Mouse (Mus musculus): ENCODE data around the gene Myh7b.
"Not testable (repeated sequence)": the region's sequence is repeated elsewhere in the genome, so short reads cannot be mapped to it uniquely, and the experiment has no call there.

Gene Myh7b

DNA sequence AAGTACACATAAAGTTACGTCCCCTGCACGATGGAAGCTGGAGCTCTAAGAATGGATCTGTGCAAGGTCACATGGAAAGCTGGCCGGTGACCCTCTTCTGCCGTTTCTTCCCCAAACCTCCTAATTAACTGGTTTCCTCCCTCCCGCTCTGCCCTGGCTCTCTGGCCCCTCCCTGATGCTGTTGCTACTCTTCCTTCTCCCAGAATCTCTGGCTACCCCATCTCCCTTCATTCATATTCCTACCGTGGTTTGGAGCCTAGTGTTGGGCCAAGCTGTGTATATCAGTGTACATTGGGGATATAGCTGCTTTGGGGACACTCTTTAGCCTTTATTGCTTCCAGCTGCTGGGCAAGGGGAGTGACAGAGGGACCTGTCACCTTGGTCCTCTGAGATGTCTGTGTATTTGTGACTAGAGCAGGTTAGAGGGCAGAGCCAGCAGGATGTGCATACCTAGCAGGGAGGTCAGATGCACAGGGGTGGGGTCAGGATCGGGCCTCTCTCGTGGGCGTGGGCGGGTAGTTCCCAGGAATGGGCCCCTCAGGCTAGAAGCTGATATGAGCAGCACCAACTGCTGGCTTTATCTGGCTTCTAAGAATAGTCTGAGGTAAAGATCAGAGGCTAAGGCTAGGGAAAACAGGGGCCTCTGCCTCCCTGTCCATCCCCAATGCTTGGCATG is 6.3 kb upstream of the Myh7b start:
- no peak for DNase-seq

- DNase-seq = not testable (repeated sequence)
These were observed 5.8 kb upstream of the Myh7b start for GRCm38 (mm10) chr2:155605236-155605589.

DNA sequence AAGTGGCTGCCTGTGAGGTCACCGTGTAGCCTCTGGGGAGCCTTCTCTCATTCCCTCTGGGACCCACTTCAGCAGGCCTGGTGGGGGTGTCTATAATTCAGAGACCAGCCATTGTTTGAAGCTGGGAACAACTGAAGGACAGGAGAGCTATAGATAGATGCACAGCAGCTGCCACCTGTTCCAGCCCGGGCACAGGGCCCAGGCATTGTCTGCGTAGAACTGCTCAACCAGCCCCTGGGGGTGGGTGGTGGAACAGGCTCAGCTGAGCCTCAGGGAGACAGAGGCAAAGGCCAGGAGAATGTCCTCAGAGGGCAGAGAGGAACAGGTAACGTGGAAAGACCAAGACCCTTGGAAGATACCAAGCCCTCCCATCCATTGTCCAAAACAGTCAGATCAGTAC is 4.7 kb upstream of the Myh7b start:
- no peak for DNase-seq

- no peak for DNase-seq
These were observed 980 bp downstream of the Myh7b start for GRCm38 (mm10) chr2:155611834-155612550.

- DNase-seq = peak; percentile 51 to 61
These were observed 2.3 kb downstream of the Myh7b start for GRCm38 (mm10) chr2:155613326-155613755.

GRCm38 (mm10) chr2:155613953-155614352 is 2.9 kb downstream of the Myh7b start:
- DNase-seq = no peak

DNA sequence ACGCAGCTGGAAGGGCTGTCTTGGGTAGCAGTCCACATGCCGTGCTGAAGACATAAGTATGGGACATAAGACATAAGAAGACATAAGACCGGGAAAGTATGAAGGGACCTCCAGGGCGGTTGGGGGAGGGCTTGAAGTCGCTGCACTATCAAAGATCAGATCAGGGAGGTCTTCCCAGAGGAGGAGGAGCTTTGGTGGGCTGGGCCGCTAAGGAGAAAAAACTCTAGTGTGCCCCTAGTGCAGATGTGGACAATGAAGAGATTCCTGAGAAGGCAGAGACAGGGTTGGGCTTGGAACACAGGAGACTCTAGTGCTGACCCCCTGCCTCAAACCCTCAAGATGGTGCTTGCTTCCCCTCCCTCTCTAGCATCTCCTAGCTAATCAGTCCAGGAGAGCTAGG is 6.0 kb downstream of the Myh7b start:
- DNase-seq = no peak

- peak; percentile 84 to 88 for DNase-seq
These were observed 8.8 kb downstream of the Myh7b start for GRCm38 (mm10) chr2:155619817-155620216.

DNA sequence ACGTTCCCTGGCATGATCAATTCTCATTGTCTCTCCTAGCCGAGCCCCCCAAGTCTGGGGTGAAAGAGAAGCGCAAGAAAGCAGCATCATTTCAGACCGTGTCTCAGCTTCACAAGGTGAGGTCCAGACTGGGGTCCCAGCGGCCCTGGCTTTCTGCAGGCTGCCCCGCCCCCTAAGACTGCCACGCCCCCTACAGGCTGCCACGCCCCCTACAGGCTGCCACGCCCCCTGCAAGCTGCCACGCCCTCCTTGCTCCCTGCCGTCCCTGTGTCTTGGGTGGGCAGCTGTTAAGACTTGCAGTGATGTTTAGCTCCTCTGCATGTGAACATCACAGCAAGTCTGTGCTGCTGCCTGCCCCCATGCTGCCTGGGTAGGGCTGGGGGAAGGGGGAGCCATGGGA is 11.6 kb downstream of the Myh7b start:
- DNase-seq = no peak

GRCm38 (mm10) chr2:155623996-155624395 is 13.0 kb downstream of the Myh7b start:
- no peak for DNase-seq

DNA sequence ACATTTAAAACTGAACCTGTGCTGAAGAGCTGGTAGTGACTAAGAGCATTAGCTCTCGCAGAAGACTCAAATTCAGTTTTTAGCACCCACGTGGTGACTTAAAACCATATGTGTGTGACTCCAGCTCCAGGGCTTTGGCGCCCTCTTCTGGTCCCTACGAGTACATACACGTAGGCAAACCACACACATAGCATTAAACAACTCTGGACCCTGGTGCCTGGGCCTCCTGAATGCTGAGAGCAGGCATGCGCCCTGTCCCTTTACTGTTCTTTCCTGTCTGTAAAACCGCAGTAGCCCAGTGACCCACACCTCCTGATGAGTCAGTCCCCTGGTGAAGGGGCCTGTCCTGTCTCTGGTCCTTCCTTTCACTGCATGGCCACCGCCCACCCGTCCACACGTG is 13.7 kb downstream of the Myh7b start:
- DNase-seq = no peak

- DNase-seq = no peak
These were observed 15.3 kb downstream of the Myh7b start for GRCm38 (mm10) chr2:155626277-155626676.

- DNase-seq = peak; percentile 70 to 72
These were observed 16.2 kb downstream of the Myh7b start for GRCm38 (mm10) chr2:155627030-155627738.

DNA sequence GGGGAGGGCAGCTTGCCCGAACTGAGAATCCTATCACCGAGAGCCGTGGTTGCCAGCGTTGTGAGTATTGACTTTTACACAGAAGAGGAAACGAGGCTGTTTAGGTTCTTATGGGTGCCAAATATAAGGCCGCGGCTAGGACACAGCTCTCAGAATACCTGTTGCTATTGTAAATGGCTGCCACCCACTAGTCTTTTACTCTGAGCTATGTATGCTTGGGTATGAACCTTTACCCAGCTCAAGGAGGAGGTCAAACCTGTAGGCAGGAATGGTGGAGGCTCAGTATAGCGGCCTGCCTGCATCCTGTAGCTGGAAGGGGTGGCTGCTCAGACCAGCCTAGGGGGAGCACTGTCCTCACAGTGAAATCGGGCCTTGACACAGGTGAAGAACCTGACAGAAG is 17.1 kb downstream of the Myh7b start:
- DNase-seq = no peak

DNA sequence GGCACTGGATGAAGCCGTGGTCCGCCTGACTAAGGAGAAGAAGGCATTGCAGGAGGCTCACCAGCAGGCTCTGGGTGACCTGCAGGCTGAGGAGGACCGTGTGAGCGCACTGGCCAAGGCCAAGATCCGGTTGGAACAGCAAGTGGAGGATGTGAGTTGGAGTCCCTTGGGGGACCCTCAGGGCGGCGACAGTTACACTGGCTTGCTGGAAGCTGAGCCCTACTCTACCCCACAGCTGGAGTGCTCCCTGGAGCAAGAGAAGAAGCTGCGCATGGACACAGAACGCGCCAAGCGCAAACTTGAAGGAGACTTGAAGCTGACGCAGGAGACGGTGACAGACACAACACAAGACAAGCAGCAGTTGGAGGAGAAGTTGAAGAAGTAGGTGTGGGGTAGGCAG is 17.5 kb downstream of the Myh7b start:
- no peak for DNase-seq

DNA sequence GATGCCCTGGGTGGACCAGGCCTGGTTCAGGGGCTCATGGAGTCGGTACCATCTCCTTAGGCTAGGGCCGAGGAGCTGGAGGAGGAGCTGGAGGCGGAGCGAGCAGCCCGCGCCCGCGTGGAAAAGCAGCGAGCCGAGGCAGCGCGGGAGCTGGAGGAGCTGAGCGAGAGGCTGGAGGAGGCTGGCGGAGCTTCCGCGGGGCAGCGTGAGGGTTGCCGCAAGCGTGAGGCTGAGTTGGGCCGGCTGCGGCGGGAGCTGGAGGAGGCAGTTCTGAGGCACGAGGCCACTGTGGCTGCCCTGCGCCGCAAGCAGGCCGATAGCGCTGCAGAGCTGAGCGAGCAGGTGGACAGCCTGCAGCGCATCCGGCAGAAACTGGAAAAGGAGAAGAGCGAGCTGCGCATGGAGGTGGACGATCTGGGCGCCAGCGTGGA is 18.2 kb downstream of the Myh7b start:
- no peak for DNase-seq

- DNase-seq = no peak
These were observed 19.1 kb downstream of the Myh7b start for GRCm38 (mm10) chr2:155630153-155630552.

DNA sequence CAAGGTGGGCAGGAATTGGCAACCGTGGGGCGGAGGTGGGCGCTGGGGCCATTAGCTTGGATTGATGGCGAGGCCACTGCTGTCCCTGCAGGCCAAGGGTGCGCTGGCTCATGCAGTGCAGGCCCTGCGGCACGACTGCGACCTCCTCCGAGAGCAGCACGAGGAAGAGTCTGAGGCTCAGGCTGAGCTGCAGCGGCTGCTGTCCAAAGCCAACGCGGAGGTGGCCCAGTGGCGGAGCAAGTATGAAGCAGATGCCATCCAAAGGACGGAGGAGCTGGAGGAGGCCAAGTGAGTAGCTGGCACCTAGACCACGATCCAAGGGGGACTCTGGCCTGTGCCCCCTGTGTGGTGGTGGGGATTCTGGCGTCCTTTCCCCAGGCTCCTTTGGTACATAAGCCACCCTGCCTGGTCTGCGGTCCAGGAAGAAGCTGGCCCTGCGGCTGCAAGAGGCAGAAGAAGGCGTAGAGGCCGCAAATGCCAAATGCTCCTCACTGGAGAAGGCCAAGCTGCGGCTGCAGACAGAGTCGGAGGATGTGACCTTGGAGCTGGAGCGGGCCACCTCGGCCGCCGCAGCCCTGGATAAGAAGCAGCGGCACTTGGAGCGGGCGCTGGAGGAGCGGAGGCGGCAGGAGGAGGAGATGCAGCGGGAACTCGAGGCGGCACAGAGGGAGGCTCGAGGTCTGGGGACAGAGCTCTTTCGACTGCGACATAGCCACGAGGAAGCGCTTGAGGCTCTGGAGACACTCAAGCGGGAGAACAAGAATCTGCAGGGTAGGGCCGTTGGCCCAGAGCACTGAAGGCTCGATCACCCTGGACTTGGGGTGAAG is 19.8 kb downstream of the Myh7b start:
- no peak for DNase-seq

DNA sequence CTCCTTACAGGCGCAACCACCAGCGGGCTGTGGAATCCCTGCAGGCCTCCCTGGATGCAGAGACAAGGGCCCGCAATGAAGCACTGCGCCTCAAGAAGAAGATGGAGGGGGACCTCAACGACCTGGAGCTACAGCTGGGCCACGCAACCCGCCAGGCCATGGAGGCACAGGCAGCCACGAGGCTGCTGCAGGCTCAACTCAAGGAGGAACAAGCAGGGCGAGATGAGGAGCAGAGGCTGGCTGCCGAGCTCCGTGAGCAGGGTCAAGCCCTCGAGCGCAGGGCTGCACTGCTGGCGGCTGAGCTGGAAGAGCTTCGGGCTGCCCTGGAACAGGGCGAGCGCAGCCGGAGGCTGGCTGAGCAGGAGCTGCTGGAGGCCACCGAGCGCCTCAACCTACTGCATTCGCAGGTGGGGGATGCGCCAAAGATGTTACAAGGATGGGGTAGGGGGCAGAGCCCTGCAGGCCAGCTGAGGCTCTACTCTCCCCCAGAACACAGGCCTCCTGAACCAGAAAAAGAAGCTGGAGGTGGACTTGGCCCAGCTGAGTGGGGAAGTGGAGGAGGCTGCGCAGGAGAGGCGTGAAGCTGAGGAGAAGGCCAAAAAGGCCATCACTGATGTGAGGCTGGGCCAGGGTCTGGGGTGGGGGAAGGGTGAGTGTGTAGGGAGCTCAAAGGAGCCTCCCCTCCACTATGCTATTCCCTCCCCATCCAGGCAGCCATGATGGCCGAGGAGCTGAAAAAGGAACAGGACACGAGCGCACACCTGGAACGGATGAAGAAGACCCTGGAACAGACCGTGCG is 21.3 kb downstream of the Myh7b start:
- DNase-seq = no peak

- no peak for DNase-seq
These were observed 22.1 kb downstream of the Myh7b start for GRCm38 (mm10) chr2:155633121-155633520.

DNA sequence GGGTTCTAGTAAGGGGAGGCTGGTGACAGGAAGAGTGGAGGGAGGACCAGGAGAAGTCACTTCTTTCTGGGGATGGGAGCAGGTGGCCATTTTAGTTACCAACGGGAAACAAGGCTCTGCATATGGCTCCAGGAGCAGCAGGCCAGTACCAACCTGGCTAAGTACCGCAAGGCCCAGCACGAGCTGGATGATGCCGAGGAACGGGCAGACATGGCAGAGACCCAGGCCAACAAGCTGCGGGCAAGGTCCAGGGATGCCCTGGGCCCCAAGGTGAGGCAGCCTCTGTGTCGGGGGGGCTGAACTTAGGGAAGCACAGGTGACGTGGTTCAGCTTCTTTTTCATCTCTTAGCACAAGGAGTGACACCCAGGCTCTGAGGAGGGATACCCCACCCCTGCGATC is 22.7 kb downstream of the Myh7b start:
- no peak for DNase-seq

DNA sequence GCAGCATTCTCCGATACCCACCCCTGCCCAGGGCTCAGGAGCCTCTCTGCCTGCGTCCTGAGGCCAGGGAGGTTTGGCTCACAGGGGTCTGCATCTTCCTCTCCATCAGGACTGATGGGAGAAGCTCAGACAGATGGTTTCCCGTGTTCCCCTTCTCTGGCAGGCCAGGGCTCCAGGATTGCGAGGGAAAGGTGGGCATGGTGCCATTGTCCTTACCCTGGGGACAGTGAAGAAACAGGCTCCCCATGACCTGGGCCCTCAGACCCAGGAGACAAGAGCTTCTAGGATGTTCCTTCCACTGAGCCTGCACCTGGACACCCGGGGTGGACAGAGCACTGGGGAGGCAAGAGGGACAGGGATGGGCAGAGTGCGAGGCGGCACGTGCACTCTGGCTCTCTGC is 23.6 kb downstream of the Myh7b start:
- DNase-seq = no peak
